Mouse (Mus musculus) CH12.LX (cell line): ENCODE measurements around the gene March4.

Source experiments
- CTCF ChIP-seq, 2 experiments: IDR thresholded peaks in 1 of 2; conservative IDR thresholded peaks in 1 of 2; 2 replicates each; pipeline ENCODE4 v1.5.1; 2011 to 2012; ENCODE audit warnings: low read depth in 2 of 2, low read length in 2 of 2, improper control_type of control experiment in 1 of 2, inconsistent platforms in 1 of 2, mild to moderate bottlenecking in 1 of 2, moderate library complexity in 1 of 2
- E2F4 ChIP-seq: IDR thresholded peaks from 2 replicates; pipeline ENCODE4 v1.6.1; 2011; ENCODE audit warnings: low read depth, low read length, improper control_type of control experiment; ENCODE audit not compliant: insufficient replicate concordance
- ELF1 ChIP-seq: IDR thresholded peaks from 2 replicates; pipeline ENCODE4 v1.6.1; 2014; ENCODE audit warnings: low read depth, mild to moderate bottlenecking, inconsistent platforms, low read length, improper control_type of control experiment
- GABPA ChIP-seq: IDR thresholded peaks from 2 replicates; pipeline ENCODE4 v1.6.1; 2012; ENCODE audit warnings: low read depth, low read length, improper control_type of control experiment, inconsistent platforms; ENCODE audit not compliant: insufficient replicate concordance
- HCFC1 ChIP-seq: IDR thresholded peaks from 2 replicates; pipeline ENCODE4 v1.6.1; 2012; ENCODE audit warnings: low read depth, mild to moderate bottlenecking, inconsistent platforms, low read length, improper control_type of control experiment
- MYC ChIP-seq: IDR thresholded peaks from 2 replicates; pipeline ENCODE4 v1.6.1; 2011; ENCODE audit warnings: low read depth, mild to moderate bottlenecking, improper control_type of control experiment, low read length
- NELFE ChIP-seq: IDR thresholded peaks from 2 replicates; pipeline ENCODE4 v1.6.1; 2011; ENCODE audit warnings: low read depth, low read length, improper control_type of control experiment
- PAX5 ChIP-seq: IDR thresholded peaks from 2 replicates; pipeline ENCODE4 v1.6.1; 2012; ENCODE audit warnings: low read length, inconsistent platforms, mixed read lengths
- POLR2A ChIP-seq: IDR thresholded peaks from 2 replicates; pipeline ENCODE4 v1.6.1; 2011; ENCODE audit warnings: low read depth, mild to moderate bottlenecking, improper control_type of control experiment, low read length
- POLR2AphosphoS2 ChIP-seq: IDR thresholded peaks from 2 replicates; pipeline ENCODE4 v1.6.1; 2011; ENCODE audit warnings: low read depth, low read length, improper control_type of control experiment
- USF1 ChIP-seq: IDR thresholded peaks from 2 replicates; pipeline ENCODE4 v1.6.1; 2014; ENCODE audit warnings: low read depth, mild to moderate bottlenecking, inconsistent platforms, low read length, improper control_type of control experiment
- ZKSCAN1 ChIP-seq: IDR thresholded peaks from 2 replicates; pipeline ENCODE4 v1.6.1; 2012; ENCODE audit warnings: low read depth, inconsistent platforms, low read length, improper control_type of control experiment, borderline replicate concordance
- ZNF384 ChIP-seq: IDR thresholded peaks from 2 replicates; pipeline ENCODE4 v1.6.1; 2012; ENCODE audit warnings: low read depth, low read length, improper control_type of control experiment, inconsistent platforms

DNA sequence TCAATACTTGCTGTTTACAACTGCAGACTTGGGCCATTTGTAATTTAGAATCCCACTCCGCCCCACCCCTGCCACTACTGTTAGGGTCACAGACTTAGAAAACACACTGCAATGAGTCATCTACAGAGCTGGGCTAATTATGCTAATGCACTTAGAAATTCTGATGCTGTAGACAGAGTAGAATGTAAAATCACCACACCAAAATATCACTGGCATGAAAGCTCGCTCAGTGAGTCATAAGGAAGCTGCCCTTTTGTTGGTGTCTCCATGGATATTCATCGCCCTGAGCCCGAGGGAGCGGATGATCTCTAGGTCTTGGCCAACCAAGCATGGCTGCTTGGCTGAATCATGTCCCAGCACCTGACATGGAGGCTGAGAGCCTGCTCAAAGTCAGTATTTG lies 1.5 kb upstream of the March4 start:
- no peak for TF ChIP-seq CTCF (conservative IDR thresholded peaks at IDR 0.05 in 1 of 2, IDR thresholded peaks at IDR 0.05 in 1 of 2; ENCODE audit: low read depth in 2 of 2, low read length in 2 of 2)
- no peak for TF ChIP-seq ELF1
- TF ChIP-seq HCFC1 = no peak
- no peak for TF ChIP-seq MYC
- no peak for TF ChIP-seq POLR2A
- TF ChIP-seq USF1 = no peak
- TF ChIP-seq ZNF384 = no peak
- no peak for TF ChIP-seq POLR2AphosphoS2
- no peak for TF ChIP-seq PAX5
- TF ChIP-seq GABPA = no peak
- no peak for TF ChIP-seq NELFE
- no peak for TF ChIP-seq E2F4
- TF ChIP-seq ZKSCAN1 = no peak
